In the genomic region with DNA sequence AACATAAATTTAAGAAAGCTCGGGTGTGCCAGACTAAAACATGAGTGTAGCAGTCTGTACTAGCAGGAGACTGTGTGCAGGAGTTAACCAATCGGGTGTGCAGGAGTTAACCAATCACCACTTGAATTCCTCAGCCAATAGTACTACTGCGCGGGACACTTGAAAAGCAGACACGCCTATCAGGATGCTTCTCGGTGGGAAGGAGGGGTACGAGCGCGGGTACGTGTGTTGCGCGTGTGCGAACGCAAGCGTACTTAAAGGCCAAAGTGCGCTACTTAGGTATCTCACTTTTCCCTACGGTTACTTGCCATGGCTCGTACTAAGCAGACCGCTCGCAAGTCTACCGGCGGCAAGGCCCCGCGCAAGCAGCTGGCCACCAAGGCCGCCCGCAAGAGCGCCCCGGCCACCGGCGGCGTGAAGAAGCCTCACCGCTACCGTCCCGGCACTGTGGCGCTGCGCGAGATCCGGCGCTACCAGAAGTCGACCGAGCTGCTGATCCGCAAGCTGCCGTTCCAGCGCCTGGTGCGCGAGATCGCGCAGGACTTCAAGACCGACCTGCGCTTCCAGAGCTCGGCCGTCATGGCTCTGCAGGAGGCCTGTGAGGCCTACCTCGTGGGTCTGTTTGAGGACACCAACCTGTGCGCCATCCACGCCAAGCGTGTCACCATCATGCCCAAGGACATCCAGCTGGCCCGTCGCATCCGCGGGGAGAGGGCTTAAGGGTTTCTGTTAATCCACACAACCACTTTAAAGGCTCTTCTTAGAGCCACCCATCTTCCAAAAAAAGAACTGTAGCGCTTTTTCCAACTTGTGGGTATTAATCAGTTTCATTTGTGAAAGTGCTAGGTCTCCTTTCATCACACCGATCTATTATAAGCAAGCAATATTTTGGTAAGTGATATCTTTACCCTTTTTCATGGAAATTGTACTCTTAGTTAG, we compare ENCODE assay signal across 8 mouse cellular contexts. TPM values are rescaled to one million over a fixed set of nuclear protein-coding genes. Genes with fewer than 3 reads are reported as not detected.
DNase-seq lines count a peak whose midpoint lies in the region; ATAC-seq and TF ChIP-seq lines count a peak whose summit lies in the region.
"Not testable (repeated sequence)": the region's sequence is repeated elsewhere in the genome, so short reads cannot be mapped to it uniquely, and the experiment has no call there.

A gene (plus strand): TSS at position 286 of the 939 bp plus-strand sequence.

- not testable (repeated sequence) for H3K79me2 ChIP-seq in heart, adult 2 months (replicated peaks; ENCODE audit: control insufficient read depth, insufficient read depth, low read length)

- not testable (repeated sequence) for H3K27me3 ChIP-seq in embryonic facial prominence, embryonic 14.5 days (replicated peaks; ENCODE audit: control insufficient read depth, insufficient read depth, low read length); heart, adult 2 months (ENCODE audit: control insufficient read depth, insufficient read depth, low read length); limb, embryonic 12.5 days; midbrain, embryonic 14.5 days (ENCODE audit: control insufficient read depth, insufficient read depth, low read length); spleen, adult 2 months (ENCODE audit: control insufficient read depth, insufficient read depth, low read length)

- WGBS in embryonic facial prominence, embryonic 14.5 days = 1% methylated on average over 31 of the region's 62 CpGs
- 2% methylated on average over 48 of the region's 62 CpGs for WGBS in heart, adult 2 months
- WGBS in limb, embryonic 12.5 days = under 1% methylated on average over 34 of the region's 62 CpGs
- under 1% methylated on average over 48 of the region's 62 CpGs for WGBS in midbrain, embryonic 14.5 days
- under 1% methylated on average over 56 of the region's 62 CpGs for WGBS in spleen, adult 2 months

- not testable (repeated sequence) for H3K36me3 ChIP-seq in embryonic facial prominence, embryonic 14.5 days (ENCODE audit: control insufficient read depth, insufficient read depth, low read length); limb, embryonic 12.5 days; midbrain, embryonic 14.5 days (ENCODE audit: control insufficient read depth, insufficient read depth, low read length); spleen, adult 2 months (ENCODE audit: control insufficient read depth, insufficient read depth, low read length)
- H3K36me3 ChIP-seq in heart, adult 2 months (ENCODE audit: control insufficient read depth, insufficient read depth, low read length) = peaks cover 14% of the 10 kb centered on the region

- peak; percentile 22; the same call in 1 of the 2 replicates for TF ChIP-seq POLR2A in heart, adult 2 months (IDR thresholded peaks at IDR 0.05; ENCODE audit: insufficient read depth, low read depth, low read length)
- TF ChIP-seq POLR2A in spleen, adult 2 months (IDR thresholded peaks at IDR 0.05; ENCODE audit: low read depth, low read length) = not testable (repeated sequence)

- 0 out of 2 replicates have a peak, but pooled peaks have one; percentile 48 for TF ChIP-seq EP300 in heart, adult 2 months (IDR thresholded peaks at IDR 0.05; ENCODE audit: insufficient read depth, low read depth, low read length)

- peak; percentile 98 for DNase-seq in 3T3-L1 (ENCODE audit: low read depth, low spot score)
- peak; percentile 69 to 76 for DNase-seq in adrenal gland, postnatal 4 days (ENCODE audit: low spot score in 2 of 2)
- peak; percentile 99 for DNase-seq in embryonic facial prominence, embryonic 14.5 days (ENCODE audit: low spot score)
- DNase-seq in heart, adult 2 months = peak; percentile 85 to 86
- DNase-seq in kidney, adult 8-10 months = peak; percentile 81
- peak; percentile 95 for DNase-seq in midbrain, embryonic 14.5 days
- DNase-seq in spleen, adult 2 months (ENCODE audit: low read depth in 1 of 2, low spot score in 2 of 2) = peak; percentile 78 to 86

- not testable (repeated sequence) for H3K9me3 ChIP-seq in embryonic facial prominence, embryonic 14.5 days (ENCODE audit: control insufficient read depth, low read length); limb, embryonic 12.5 days; midbrain, embryonic 14.5 days (ENCODE audit: control insufficient read depth, low read length)

- peaks cover 29% of the 10 kb centered on the region for H3K4me1 ChIP-seq in embryonic facial prominence, embryonic 14.5 days (ENCODE audit: control insufficient read depth, insufficient read depth, low read length)
- H3K4me1 ChIP-seq in heart, adult 2 months (ENCODE audit: control insufficient read depth, insufficient read depth, low read length); spleen, adult 2 months (ENCODE audit: control insufficient read depth, insufficient read depth, insufficient read length): not testable (repeated sequence)
- peaks cover 38% of the 10 kb centered on the region for H3K4me1 ChIP-seq in limb, embryonic 12.5 days (replicated peaks)
- H3K4me1 ChIP-seq in midbrain, embryonic 14.5 days (ENCODE audit: control insufficient read depth, insufficient read depth, low read length) = peaks cover 33% of the 10 kb centered on the region

- H3K4me2 ChIP-seq in embryonic facial prominence, embryonic 14.5 days (ENCODE audit: low read depth, low read length) = peak within 1 kb of the TSS; percentile 78
- peak within 1 kb of the TSS; percentile 69 for H3K4me2 ChIP-seq in limb, embryonic 12.5 days
- H3K4me2 ChIP-seq in midbrain, embryonic 14.5 days (ENCODE audit: low read length) = peak within 1 kb of the TSS; percentile 79

- peak within 1 kb of the TSS; percentile 79 for H3K9ac ChIP-seq in embryonic facial prominence, embryonic 14.5 days (ENCODE audit: low read depth, low read length)
- not testable (repeated sequence) for H3K9ac ChIP-seq in heart, adult 2 months (ENCODE audit: low read depth, low read length)
- H3K9ac ChIP-seq in limb, embryonic 12.5 days (replicated peaks) = peak within 1 kb of the TSS; percentile 72
- H3K9ac ChIP-seq in midbrain, embryonic 14.5 days (replicated peaks; ENCODE audit: low read length) = peak within 1 kb of the TSS; percentile 24; the same call in 1 of the 2 replicates

- intact Hi-C loops in heart, adult 2 months (cut with DNase I) = not testable (repeated sequence)

- ATAC-seq in embryonic facial prominence, embryonic 14.5 days (ENCODE audit: low read depth) = peak; percentile 91
- ATAC-seq in limb, embryonic 12.5 days (ENCODE audit: insufficient number of reproducible peaks, insufficient read depth, low FRiP score, low TSS enrichment, low read depth) = peak; percentile 94
- ATAC-seq in midbrain, embryonic 14.5 days (ENCODE audit: low FRiP score, low TSS enrichment) = peak; percentile 90

- peak within 1 kb of the TSS; percentile 90 for H3K27ac ChIP-seq in embryonic facial prominence, embryonic 14.5 days (replicated peaks; ENCODE audit: low read depth, low read length)
- not testable (repeated sequence) for H3K27ac ChIP-seq in heart, adult 2 months
- peak within 1 kb of the TSS; percentile 98 for H3K27ac ChIP-seq in limb, embryonic 12.5 days
- peak within 1 kb of the TSS; percentile 6; the same call in 1 of the 2 replicates for H3K27ac ChIP-seq in midbrain, embryonic 14.5 days (replicated peaks; ENCODE audit: low read depth, low read length)
- H3K27ac ChIP-seq in spleen, adult 2 months (ENCODE audit: insufficient read depth, low read length) = peak within 1 kb of the TSS; percentile 11; the same call in 1 of the 2 replicates

- peak; percentile 35 for TF ChIP-seq CTCF in heart, adult 2 months (IDR thresholded peaks at IDR 0.05)
- TF ChIP-seq CTCF in spleen, adult 2 months (IDR thresholded peaks at IDR 0.05; ENCODE audit: extremely low read depth, insufficient read depth, insufficient read length, insufficient replicate concordance) = not testable (repeated sequence)

- peak within 1 kb of the TSS; percentile 56 for H3K4me3 ChIP-seq in embryonic facial prominence, embryonic 14.5 days (ENCODE audit: low read depth, low read length)
- peak within 1 kb of the TSS; percentile 51 for H3K4me3 ChIP-seq in heart, adult 2 months
- H3K4me3 ChIP-seq in limb, embryonic 12.5 days (replicated peaks) = peak within 1 kb of the TSS; percentile 50
- peak within 1 kb of the TSS; percentile 45 for H3K4me3 ChIP-seq in midbrain, embryonic 14.5 days (replicated peaks; ENCODE audit: low read depth, low read length)
- peak within 1 kb of the TSS; percentile 59 for H3K4me3 ChIP-seq in spleen, adult 2 months (ENCODE audit: extremely low read depth, insufficient read depth, insufficient read length)

RNA-seq across cellular contexts. Expression of the gene that starts here (rescaled TPM):
- total RNA-seq in adrenal gland, postnatal 4 days (2021) = 100 to 1,000 TPM; 144 to 196 TPM
- polyA plus RNA-seq in embryonic facial prominence, embryonic 14.5 days (2014; fragmentation: Nextera tagmentation; extraction: Ambion mirVana) = 3.7 and 4.1 TPM in 2 replicates
- 1 to 10 TPM in 1 of 2 experiments, under 1 TPM in 1; 0.94 to 2.1 TPM for total RNA-seq in heart, adult 2 months (2021)
- polyA plus RNA-seq in heart, adult 2 months (2012; rRNA removed) = 0.80 and 1.8 TPM in 2 replicates
- 10.5 and 17.3 TPM in 2 replicates for polyA plus RNA-seq in limb, embryonic 12.5 days (2016; fragmentation: Nextera tagmentation; extraction: Ambion mirVana)
- polyA plus RNA-seq in midbrain, embryonic 14.5 days (2014; fragmentation: Nextera tagmentation; extraction: Ambion mirVana) = 0.77 and 1.4 TPM in 2 replicates
- 34.4 and 52.1 TPM in 2 replicates for polyA plus RNA-seq in spleen, adult 2 months (2012; rRNA removed)

Comparison
In these comparisons a context has a peak if more than half of its experiments do, and no peak if none do; other contexts are left out.
1. RNA of the gene that starts here (total RNA-seq): 144 to 196 TPM in adrenal gland, postnatal 4 days; 0.94 to 2.1 TPM in heart, adult 2 months; every median in the first group is over 10 times any median in the second.
2. Peak in every context shown above with its lines, with median percentiles within 50 percentile points of each other: DNase-seq, ATAC-seq, H3K4me2 ChIP-seq and H3K4me3 ChIP-seq.